Mouse (Mus musculus) heart, adult 2 months (tissue): ENCODE measurements around the gene Cradd.

ENCODE experiments used
- CTCF ChIP-seq: fragments of 200-600 bp; IDR thresholded peaks from 2 replicates; pipeline ENCODE4 v1.8.1; 2022; ENCODE audit warnings: antibody characterized with exemption, mild to moderate bottlenecking, moderate library complexity
- EP300 ChIP-seq: fragments of 200-500 bp; IDR thresholded peaks from 2 replicates; pipeline ENCODE4 v1.6.1; 2011; ENCODE audit warnings: low read depth, low read length, control low read depth; ENCODE audit not compliant: insufficient read depth
- POLR2A ChIP-seq: fragments of 200-500 bp; IDR thresholded peaks from 2 replicates; pipeline ENCODE4 v1.6.1; 2011; ENCODE audit warnings: mild to moderate bottlenecking, low read depth, low read length, control low read depth; ENCODE audit not compliant: insufficient read depth

GRCm38 (mm10) chr10:95244961-95245679, 78.8 kb downstream of the Cradd start:
- TF ChIP-seq CTCF = no peak
- no peak for TF ChIP-seq POLR2A
- no peak for TF ChIP-seq EP300
